Mouse (Mus musculus) duodenum, adult 2 months (tissue): ENCODE data around the gene Ptgs2. TPM values are rescaled to one million over a fixed set of nuclear protein-coding genes. Genes with fewer than 3 reads are reported as not detected.

Experiments
- polyA plus RNA-seq: library from polyadenylated mRNA; depleted of rRNA; stranded (reverse); fragments of >200 nt; gene quantifications from 2 replicates; pipeline ENCODE4 v1.2.3, GENCODE M21; 2012; ENCODE audit warnings: low replicate concordance; rRNA removed

Gene Ptgs2
- 0.14 and 0.43 TPM in 2 replicates for polyA plus RNA-seq

DNA sequence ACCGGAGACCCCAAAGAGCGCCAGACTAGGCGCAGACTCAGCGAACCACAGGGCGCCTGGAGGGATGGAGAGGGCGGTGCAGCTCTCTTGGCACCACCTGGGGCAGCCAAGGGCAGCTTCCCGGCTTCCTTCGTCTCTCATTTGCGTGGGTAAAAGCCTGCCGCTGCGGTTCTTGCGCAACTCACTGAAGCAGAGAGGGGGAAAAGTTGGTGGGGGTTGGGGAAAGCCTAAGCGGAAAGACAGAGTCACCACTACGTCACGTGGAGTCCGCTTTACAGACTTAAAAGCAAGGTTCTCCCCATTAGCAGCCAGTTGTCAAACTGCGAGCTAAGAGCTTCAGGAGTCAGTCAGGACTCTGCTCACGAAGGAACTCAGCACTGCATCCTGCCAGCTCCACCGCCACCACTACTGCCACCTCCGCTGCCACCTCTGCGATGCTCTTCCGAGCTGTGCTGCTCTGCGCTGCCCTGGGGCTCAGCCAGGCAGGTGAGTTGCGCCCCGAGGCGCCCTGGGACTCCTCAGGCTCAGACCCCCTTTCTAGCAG is at the start of gene Ptgs2:
Gene Ptgs2, plus strand, starts transcription at position 242 of the 544 bp plus-strand sequence.

Other genes with a start within 250 kb of the Ptgs2 start
- gene Pla2g4a, start 138.7 kb upstream of the Ptgs2 start, polyA plus RNA-seq: 0.15 and 0.82 TPM in 2 replicates
- gene Pdc, start 219.4 kb downstream of the Ptgs2 start, polyA plus RNA-seq: not detected in 2 replicates